Mouse (Mus musculus): ENCODE data around the gene Pgpep1. TPM values are rescaled to one million over a fixed set of nuclear protein-coding genes. Genes with fewer than 3 reads are reported as not detected.

Pgpep1 gene
- 10 to 100 TPM; 14.3 to 16.2 TPM for total RNA-seq (2023)

GRCm38 (mm10) chr8:70660273-70660725, at the start of gene Pgpep1:
TSS of gene Pgpep1 (minus strand) at chr8:70660388.

GRCm38 (mm10) chr8:70703287-70703686, 43.1 kb upstream of the Pgpep1 start, which contains the start of gene Iqcn:
TSS of gene Iqcn (plus strand) at chr8:70703457.

GRCm38 (mm10) chr8:70698310-70699109, 38.3 kb upstream of the Pgpep1 start, which contains the start of gene Jund:
TSS of gene Jund (plus strand) at chr8:70698949.

GRCm38 (mm10) chr8:70673079-70673856, 13.1 kb upstream of the Pgpep1 start, which contains the start of gene Lsm4:
TSS of gene Lsm4 (plus strand) at chr8:70673248.

GRCm38 (mm10) chr8:70632346-70632892, 27.8 kb downstream of the Pgpep1 start, which contains the start of gene Gdf15:
TSS of gene Gdf15 (minus strand) at chr8:70632456.

GRCm38 (mm10) chr8:70615894-70616293, 44.3 kb downstream of the Pgpep1 start, which contains the start of gene Lrrc25:
TSS of gene Lrrc25 (plus strand) at chr8:70616155.

GRCm38 (mm10) chr8:70608749-70609367, 51.3 kb downstream of the Pgpep1 start, which contains the start of gene Ssbp4:
TSS of gene Ssbp4 (minus strand) at chr8:70608872.

Other genes starting within 250 kb of the Pgpep1 start
- gene Crtc1, start 220.8 kb downstream of the Pgpep1 start, total RNA-seq (2023), result 10 to 100 TPM; 22.2 to 22.4 TPM
- gene Klhl26, start 183.4 kb downstream of the Pgpep1 start, total RNA-seq (2023), result 10 to 100 TPM in 1 of 2 experiments, 1 to 10 TPM in 1; 8.7 to 11.8 TPM
- not detected for gene Tmem59l, start 173.0 kb downstream of the Pgpep1 start, total RNA-seq (2023)
- gene Crlf1, start 167.2 kb downstream of the Pgpep1 start, total RNA-seq (2023), result under 1 TPM in 1 of 2 experiments, not detected in 1; 0.44 TPM
- gene Rex1bd, start 153.6 kb downstream of the Pgpep1 start, total RNA-seq (2023), result 10 to 100 TPM; 37.6 to 48.4 TPM
- gene Uba52, start 149.6 kb downstream of the Pgpep1 start, total RNA-seq (2023), result 1,000 to 10,000 TPM; 2,722 to 2,902 TPM
- 100 to 1,000 TPM; 269 TPM for gene Fkbp8, start 132.7 kb downstream of the Pgpep1 start, total RNA-seq (2023)
- gene Kxd1, start 132.4 kb downstream of the Pgpep1 start, total RNA-seq (2023), result 10 to 100 TPM; 60.6 to 70.4 TPM
- gene Ell, start 120.9 kb downstream of the Pgpep1 start, total RNA-seq (2023), result 10 to 100 TPM; 28.8 to 33.6 TPM
- gene Isyna1, start 66.0 kb downstream of the Pgpep1 start, total RNA-seq (2023), result 10 to 100 TPM; 91.5 to 93.5 TPM
- gene Ssbp4, start 51.5 kb downstream of the Pgpep1 start, total RNA-seq (2023), result 10 to 100 TPM; 41.8 to 66.9 TPM
- 1 to 10 TPM; 7.7 to 7.8 TPM for gene Lrrc25, start 44.2 kb downstream of the Pgpep1 start, total RNA-seq (2023)
- not detected for gene Gdf15, start 27.9 kb downstream of the Pgpep1 start, total RNA-seq (2023)
- 100 to 1,000 TPM; 114 to 117 TPM for gene Lsm4, start 12.9 kb upstream of the Pgpep1 start, total RNA-seq (2023)
- 1,000 to 10,000 TPM; 1,149 to 1,767 TPM for gene Jund, start 38.6 kb upstream of the Pgpep1 start, total RNA-seq (2023)
- 10 to 100 TPM; 19.0 to 55.4 TPM for gene Iqcn, start 43.1 kb upstream of the Pgpep1 start, total RNA-seq (2023)
- not detected for gene Gm3336, start 58.2 kb upstream of the Pgpep1 start, total RNA-seq (2023)
- gene Pde4c, start 63.3 kb upstream of the Pgpep1 start, total RNA-seq (2023), result 1 to 10 TPM; 3.8 to 4.3 TPM
- gene Rab3a, start 94.3 kb upstream of the Pgpep1 start, total RNA-seq (2023), result 10 to 100 TPM; 11.7 to 14.5 TPM
- gene Mpv17l2, start 100.6 kb upstream of the Pgpep1 start, total RNA-seq (2023), result 10 to 100 TPM; 24.5 to 25.5 TPM
- 10 to 100 TPM; 26.3 to 27.3 TPM for gene Pik3r2, start 116.3 kb upstream of the Pgpep1 start, total RNA-seq (2023)
- gene Mast3, start 144.7 kb upstream of the Pgpep1 start, total RNA-seq (2023), result 100 to 1,000 TPM; 196 to 209 TPM
- under 1 TPM in 1 of 2 experiments, not detected in 1; 0.55 TPM for gene Il12rb1, start 148.1 kb upstream of the Pgpep1 start, total RNA-seq (2023)
- gene Arrdc2, start 179.3 kb upstream of the Pgpep1 start, total RNA-seq (2023), result 10 to 100 TPM; 22.2 to 25.6 TPM
- not detected for gene Kcnn1, start 202.9 kb upstream of the Pgpep1 start, total RNA-seq (2023)
- 10 to 100 TPM; 40.9 to 42.3 TPM for gene Ccdc124, start 213.5 kb upstream of the Pgpep1 start, total RNA-seq (2023)
- not detected for gene Slc5a5, start 232.4 kb upstream of the Pgpep1 start, total RNA-seq (2023)
- gene Rpl18a, start 237.0 kb upstream of the Pgpep1 start, total RNA-seq (2023), result 1,000 to 10,000 TPM; 3,871 to 4,029 TPM
- 10 to 100 TPM; 64.6 to 71.3 TPM for gene Map1s, start 245.5 kb upstream of the Pgpep1 start, total RNA-seq (2023)

All from B cell, adult 67 days (primary cell).